Mouse (Mus musculus) bone marrow macrophage, adult 2 months (primary cell): ENCODE measurements around the gene Spz1.

Experiments used
- CTCF ChIP-seq: IDR thresholded peaks from 2 replicates; pipeline ENCODE4 v1.5.1; 2012; ENCODE audit warnings: low read depth, mild to moderate bottlenecking, low read length, moderate library complexity
- POLR2A ChIP-seq: IDR thresholded peaks from 2 replicates; pipeline ENCODE4 v1.6.1; 2012; ENCODE audit warnings: mild to moderate bottlenecking, low read depth, low read length, borderline replicate concordance

GRCm38 (mm10) chr13:92592786-92593635 is 17.0 kb upstream of the Spz1 start:
- TF ChIP-seq CTCF: no peak
- TF ChIP-seq POLR2A: no peak
